ENCODE assay signal across 30 mouse cellular contexts in the genomic region with DNA sequence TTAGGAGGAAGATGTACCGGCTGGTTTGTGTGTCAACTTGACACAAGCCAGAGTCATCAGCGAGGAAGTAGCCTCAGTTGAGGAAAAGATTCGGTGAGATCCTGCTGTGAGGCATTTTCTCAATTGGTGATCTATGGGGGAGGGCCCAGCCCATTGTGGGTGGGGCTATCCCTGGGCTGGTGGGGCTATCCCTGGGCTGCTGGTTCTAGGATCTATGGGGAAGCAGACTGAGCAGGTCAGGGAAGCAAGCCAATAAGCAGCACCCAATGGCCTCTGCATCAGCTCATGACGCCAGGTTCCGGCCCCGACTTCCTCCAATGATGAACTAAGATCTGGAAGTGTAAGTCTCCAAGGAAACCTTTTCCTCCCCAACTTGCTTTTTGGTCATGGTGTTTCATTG. TPM values are rescaled to one million over a fixed set of nuclear protein-coding genes. Genes with fewer than 3 reads are reported as not detected.
"Had no signal": no experiment of that assay in that cellular context is flagged by ENCODE, and none has a peak within 500 bp of the region (broad histone marks: within the 10 kb centered on the region; RNA-seq: fewer than 3 reads in every experiment).

No protein-coding gene starts in this region.

- H3K27me3 ChIP-seq: hindbrain, embryonic 12.5 days; intestine, embryonic 15.5 days; limb, embryonic 13.5 days; limb, embryonic 15.5 days; liver, embryonic 12.5 days had no signal

- DNase-seq: gastrocnemius, postnatal 25 days; heart, adult 18-20 months; heart, postnatal 10 days; heart, postnatal 4 days; kidney, adult 18-20 months; kidney, adult 8-10 months; kidney, postnatal 10 days; kidney, postnatal 36 days; layer of hippocampus, adult 9-11 months; layer of hippocampus, postnatal 36 days; left cerebral cortex, postnatal 4 days had no signal

- H3K27ac ChIP-seq: heart, embryonic 10.5 days; hindbrain, embryonic 10.5 days; hindbrain, embryonic 12.5 days; hindbrain, embryonic 14.5 days; intestine, embryonic 15.5 days; limb, embryonic 13.5 days; limb, embryonic 15.5 days; liver, embryonic 12.5 days; liver, embryonic 14.5 days had no signal

- H3K9me3 ChIP-seq: heart, embryonic 10.5 days; heart, embryonic 12.5 days; hindbrain, embryonic 10.5 days; hindbrain, embryonic 12.5 days; intestine, embryonic 15.5 days; limb, embryonic 13.5 days; limb, embryonic 15.5 days; liver, embryonic 12.5 days had no signal

- H3K4me3 ChIP-seq: heart, embryonic 10.5 days; heart, embryonic 12.5 days; hindbrain, embryonic 10.5 days; hindbrain, embryonic 12.5 days; intestine, embryonic 15.5 days; limb, embryonic 13.5 days; limb, embryonic 15.5 days; liver, embryonic 12.5 days had no signal

- H3K36me3 ChIP-seq: heart, embryonic 10.5 days; hindbrain, embryonic 12.5 days; intestine, embryonic 15.5 days; limb, embryonic 15.5 days had no signal

RNA-seq across cellular contexts. Expression of gene Rab15, which starts 17.4 kb away (rescaled TPM):
- total RNA-seq: granulocyte monocyte progenitor cell, adult 5-6 weeks; liver, adult 2 months had no signal
- polyA plus RNA-seq: inflammation-experienced regulatory T-cells, adult 6 months; liver, adult 2 months had no signal

RNA-seq across cellular contexts. Expression of gene Gpx2, which starts 44.7 kb away (rescaled TPM):
- total RNA-seq: gastrocnemius, adult 8-10 months; gastrocnemius, postnatal 25 days; gastrocnemius, postnatal 4 days; granulocyte monocyte progenitor cell, adult 5-6 weeks; heart, adult 8-10 months; heart, postnatal 10 days; heart, postnatal 25 days; heart, postnatal 4 days; left cerebral cortex, postnatal 4 days had no signal
- polyA plus RNA-seq: heart, embryonic 12.5 days; heart, embryonic 14.5 days; hindbrain, embryonic 10.5 days; inflammation-experienced regulatory T-cells, adult 6 months; kidney, embryonic 14.5 days; liver, embryonic 12.5 days had no signal
